Mouse (Mus musculus) liver, embryonic 11.5 days (tissue): ENCODE results near the gene Mrc2. TPM values are rescaled to one million over a fixed set of nuclear protein-coding genes. Genes with fewer than 3 reads are reported as not detected.

ENCODE experiments used
- ATAC-seq: fragments of 200-750 bp; cut with Nextera tagmentation; replicated peaks from 2 replicates; pipeline ENCODE4 v1.8.0; 2017; ENCODE audit warnings: moderate number of reproducible peaks, mild to moderate bottlenecking, moderate TSS enrichment, moderate library complexity; ENCODE audit not compliant: low FRiP score
- DNase-seq: peaks from one replicate; pipeline ENCODE4 v3.0.0-alpha.2; 2017; ENCODE audit warnings: low spot score
- H3K27ac ChIP-seq: fragments of 300-500 bp; sonication (generic); 2 replicates; pipeline ENCODE4 v1.5.1; 2014; ENCODE audit warnings: mild to moderate bottlenecking, low read depth, low read length, control low read depth
- H3K27me3 ChIP-seq: fragments of 300-500 bp; sonication (generic); replicated peaks from 2 replicates; pipeline ENCODE4 v1.6.1; 2014; ENCODE audit warnings: low read length, mixed read lengths; ENCODE audit not compliant: control insufficient read depth, insufficient read depth
- H3K36me3 ChIP-seq: fragments of 300-500 bp; sonication (generic); 2 replicates; pipeline ENCODE4 v1.6.1; 2014; ENCODE audit warnings: mild to moderate bottlenecking, low read length, moderate library complexity, mixed read lengths; ENCODE audit not compliant: control insufficient read depth, insufficient read depth
- H3K4me1 ChIP-seq: fragments of 300-500 bp; sonication (generic); replicated peaks from 2 replicates; pipeline ENCODE4 v1.6.1; 2014; ENCODE audit warnings: low read length, mixed read lengths; ENCODE audit not compliant: control insufficient read depth, insufficient read depth
- H3K4me2 ChIP-seq: fragments of 300-500 bp; sonication (generic); 2 replicates; pipeline ENCODE4 v1.6.1; 2014; ENCODE audit warnings: mild to moderate bottlenecking, control low read depth, moderate library complexity
- H3K4me3 ChIP-seq: fragments of 300-500 bp; sonication (generic); 2 replicates; pipeline ENCODE4 v1.5.1; 2014; ENCODE audit warnings: low read depth, low read length, control low read depth
- H3K9ac ChIP-seq: fragments of 300-500 bp; sonication (generic); 2 replicates; pipeline ENCODE4 v1.6.1; 2014; ENCODE audit warnings: low read depth, low read length, control low read depth
- H3K9me3 ChIP-seq: fragments of 300-500 bp; sonication (generic); 2 replicates; pipeline ENCODE4 v1.6.1; 2016; ENCODE audit warnings: low read length, inconsistent platforms, mixed read lengths; ENCODE audit not compliant: control insufficient read depth
- WGBS: fragments of 180-500 bp; shearing (Covaris S2); extraction: QIAGEN DNeasy Blood & Tissue Kit; methylation state at CpG from one replicate; pipeline ENCODE4 v1.1.7; 2014; 5-methylcytosine and 5-hydroxymethylcytosine counted together
- polyA plus RNA-seq: library from polyadenylated mRNA; unstranded; fragments of >200 nt; fragmentation: Nextera tagmentation; extraction: Ambion mirVana; gene quantifications from 2 replicates; pipeline ENCODE4 v1.2.1, GENCODE M21; 2014

Gene Mrc2
- 3.3 and 4.8 TPM in 2 replicates for polyA plus RNA-seq

GRCm38 (mm10) chr11:105292124-105293071 is at the start of gene Mrc2:
Gene Mrc2, plus strand, starts transcription at chr11:105292643.
- H3K9me3 ChIP-seq: no peaks in the 10 kb centered on the region
- peak within 1 kb of the TSS; percentile 56 for H3K4me3 ChIP-seq
- ATAC-seq: peak; percentile 60
- H3K27me3 ChIP-seq: peaks cover 42% of the 10 kb centered on the region
- peaks cover 10% of the 10 kb centered on the region for H3K4me1 ChIP-seq
- peak within 1 kb of the TSS; percentile 70 for H3K4me2 ChIP-seq
- under 1% methylated on average over 74 of the region's 75 CpGs for WGBS
- H3K9ac ChIP-seq: peak within 1 kb of the TSS; percentile 56
- DNase-seq: peak; percentile 68
- no peaks in the 10 kb centered on the region; the same call in 1 of the 2 replicates for H3K36me3 ChIP-seq
- peak within 1 kb of the TSS; percentile 71 for H3K27ac ChIP-seq

- Histone ChIP-seq H3K4me3 (no peak overlapping the region), H3K36me3 (peaks cover 20% of the 10 kb centered on the region; the same call in 1 of the 2 replicates), H3K4me1 (no peaks in the 10 kb centered on the region), H3K27ac (no peak overlapping the region), H3K9me3 (no peaks in the 10 kb centered on the region), H3K9ac (no peak overlapping the region), H3K27me3 (no peaks in the 10 kb centered on the region), H3K4me2 (no peak overlapping the region)
- DNase-seq (no peak), ATAC-seq (no peak)
- 92% methylated on average over 1 of the region's 1 CpGs for WGBS
These were observed 46.1 kb upstream of the Mrc2 start for GRCm38 (mm10) chr11:105246369-105246768.

DNA sequence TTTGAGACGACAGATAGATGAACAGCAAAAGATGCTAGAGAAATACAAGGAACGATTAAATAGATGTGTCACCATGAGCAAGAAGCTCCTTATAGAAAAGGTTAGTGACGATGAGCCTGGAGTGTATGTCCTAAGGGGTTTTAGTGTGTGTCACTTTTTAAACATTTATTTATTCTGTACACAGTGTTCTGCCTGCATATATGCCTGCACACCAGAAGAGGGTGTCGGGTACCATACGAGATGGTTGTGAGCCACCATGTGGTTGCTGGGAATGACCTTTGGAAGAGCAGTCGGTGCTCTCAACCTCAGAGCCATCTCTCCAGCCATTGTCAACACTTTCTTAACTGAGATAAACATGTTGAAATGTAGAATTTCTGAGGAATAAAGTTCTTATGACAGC is 45.7 kb upstream of the Mrc2 start:
- H3K27me3 ChIP-seq: no peaks in the 10 kb centered on the region
- ATAC-seq: no peak
- no peak overlapping the region for H3K4me2 ChIP-seq
- H3K4me1 ChIP-seq: no peaks in the 10 kb centered on the region
- H3K36me3 ChIP-seq: peaks cover 20% of the 10 kb centered on the region; the same call in 1 of the 2 replicates
- no peak overlapping the region for H3K4me3 ChIP-seq
- H3K9me3 ChIP-seq: no peaks in the 10 kb centered on the region
- no peak overlapping the region for H3K9ac ChIP-seq
- WGBS: 89% methylated on average over 6 of the region's 6 CpGs
- DNase-seq: no peak
- no peak overlapping the region for H3K27ac ChIP-seq

DNA sequence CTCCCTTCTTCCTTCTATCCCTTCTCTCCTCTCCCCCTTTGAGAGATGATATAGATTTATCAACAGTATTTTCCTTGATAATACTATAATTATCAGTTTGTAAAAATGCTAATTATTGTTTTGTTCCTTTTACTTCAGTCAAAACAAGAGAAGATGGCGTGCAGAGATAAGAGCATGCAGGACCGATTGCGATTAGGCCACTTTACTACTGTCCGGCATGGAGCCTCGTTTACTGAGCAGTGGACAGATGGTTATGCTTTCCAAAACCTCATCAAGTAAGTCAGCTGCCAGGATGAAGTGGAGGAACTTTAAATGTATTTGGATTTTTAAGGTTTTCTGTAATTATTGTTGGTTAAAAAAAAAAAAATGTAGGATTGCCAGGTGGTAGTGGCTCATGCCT is 45.1 kb upstream of the Mrc2 start:
- Histone ChIP-seq H3K4me3 (no peak overlapping the region), H3K36me3 (peaks cover 17% of the 10 kb centered on the region; the same call in 1 of the 2 replicates), H3K4me1 (no peaks in the 10 kb centered on the region), H3K27ac (no peak overlapping the region), H3K4me2 (no peak overlapping the region), H3K9ac (no peak overlapping the region), H3K9me3 (no peaks in the 10 kb centered on the region), H3K27me3 (no peaks in the 10 kb centered on the region)
- DNase-seq (no peak), ATAC-seq (no peak)
- 92% methylated on average over 5 of the region's 5 CpGs for WGBS

- WGBS: 65% methylated on average over 3 of the region's 3 CpGs
- Histone ChIP-seq H3K27me3 (no peaks in the 10 kb centered on the region), H3K27ac (no peak overlapping the region), H3K4me3 (no peak overlapping the region), H3K4me1 (no peaks in the 10 kb centered on the region), H3K9me3 (no peaks in the 10 kb centered on the region), H3K36me3 (peaks cover 19% of the 10 kb centered on the region; the same call in 1 of the 2 replicates), H3K9ac (no peak overlapping the region), H3K4me2 (no peak overlapping the region)
- ATAC-seq (no peak), DNase-seq (no peak)
These were observed 32.7 kb upstream of the Mrc2 start for GRCm38 (mm10) chr11:105259733-105260132.

GRCm38 (mm10) chr11:105261116-105261515 is 31.3 kb upstream of the Mrc2 start:
- H3K4me3 ChIP-seq: no peak overlapping the region
- H3K9ac ChIP-seq: no peak overlapping the region
- peaks cover 12% of the 10 kb centered on the region; the same call in 1 of the 2 replicates for H3K36me3 ChIP-seq
- H3K4me1 ChIP-seq: no peaks in the 10 kb centered on the region
- H3K9me3 ChIP-seq: no peaks in the 10 kb centered on the region
- DNase-seq (no peak), ATAC-seq (no peak)
- H3K27me3 ChIP-seq: no peaks in the 10 kb centered on the region
- H3K4me2 ChIP-seq: no peak overlapping the region
- WGBS: 91% methylated on average over 5 of the region's 5 CpGs
- H3K27ac ChIP-seq: no peak overlapping the region

GRCm38 (mm10) chr11:105261601-105262351 is 30.7 kb upstream of the Mrc2 start:
- Histone ChIP-seq H3K36me3 (peaks cover 11% of the 10 kb centered on the region; the same call in 1 of the 2 replicates), H3K27ac (no peak overlapping the region), H3K9me3 (no peaks in the 10 kb centered on the region), H3K27me3 (no peaks in the 10 kb centered on the region), H3K9ac (no peak overlapping the region), H3K4me1 (no peaks in the 10 kb centered on the region), H3K4me2 (no peak overlapping the region), H3K4me3 (no peak overlapping the region)
- DNase-seq (no peak), ATAC-seq (no peak)
- 88% methylated on average over 4 of the region's 4 CpGs for WGBS

GRCm38 (mm10) chr11:105264506-105264905 is 27.9 kb upstream of the Mrc2 start:
- Histone ChIP-seq H3K27me3 (no peaks in the 10 kb centered on the region), H3K4me3 (no peak overlapping the region), H3K4me2 (no peak overlapping the region), H3K9me3 (no peaks in the 10 kb centered on the region), H3K27ac (no peak overlapping the region), H3K9ac (no peak overlapping the region), H3K4me1 (no peaks in the 10 kb centered on the region), H3K36me3 (peaks cover 16% of the 10 kb centered on the region)
- DNase-seq (no peak), ATAC-seq (no peak)
